Mouse (Mus musculus) ES-E14 (cell line): Measurements from ENCODE around the gene Rasal3.

Experiments
- CHD2 ChIP-seq: IDR thresholded peaks from 2 replicates; pipeline ENCODE4 v1.6.1; 2014; ENCODE audit warnings: mild to moderate bottlenecking, low read depth, low read length, inconsistent platforms
- HCFC1 ChIP-seq: IDR thresholded peaks from 2 replicates; pipeline ENCODE4 v1.6.1; 2012; ENCODE audit warnings: low read length, inconsistent platforms, borderline replicate concordance; ENCODE audit not compliant: insufficient read depth
- MAFK ChIP-seq: IDR thresholded peaks from 2 replicates; pipeline ENCODE4 v1.6.1; 2014; ENCODE audit warnings: mild to moderate bottlenecking, low read depth, low read length, inconsistent platforms; ENCODE audit not compliant: insufficient read depth
- ZC3H11A ChIP-seq: IDR thresholded peaks from 2 replicates; pipeline ENCODE4 v1.6.1; 2012; ENCODE audit warnings: low read depth, mild to moderate bottlenecking, inconsistent platforms, low read length, borderline replicate concordance
- ZNF384 ChIP-seq: IDR thresholded peaks from 2 replicates; pipeline ENCODE4 v1.6.1; 2012; ENCODE audit warnings: low read depth, low read length, inconsistent platforms

DNA sequence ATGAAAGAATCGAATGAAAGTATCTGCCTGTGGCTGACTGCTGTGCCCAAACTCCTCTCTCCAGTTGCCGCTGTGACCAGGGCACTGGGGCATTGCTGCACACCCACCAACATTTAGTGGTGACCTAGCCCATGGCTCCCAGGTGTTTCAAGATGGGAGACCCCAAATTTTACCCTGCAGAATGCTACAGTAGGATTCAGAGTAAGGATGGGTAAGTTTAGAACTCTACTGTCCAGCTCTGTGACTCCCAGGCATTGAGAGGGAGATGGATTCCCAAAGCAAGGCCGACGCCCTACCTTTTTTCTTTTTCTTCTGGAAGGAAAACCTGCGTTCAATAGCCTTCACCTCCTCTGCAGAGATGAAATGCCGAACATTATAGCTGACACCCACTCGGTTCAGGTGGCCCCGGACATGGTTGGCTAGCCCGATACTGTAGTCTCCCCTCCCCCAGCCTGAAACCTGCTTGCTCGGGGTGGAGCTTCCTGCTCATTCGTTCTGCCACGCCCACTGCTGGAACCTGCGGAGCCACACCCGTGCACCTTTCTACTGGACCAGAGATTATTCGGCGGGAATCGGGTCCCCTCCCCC is 34.3 kb downstream of the Rasal3 start:
- TF ChIP-seq MAFK (no peak), ZNF384 (no peak), ZC3H11A (no peak), HCFC1 (no peak), CHD2 (no peak)
